Mouse (Mus musculus): ENCODE data around the gene Pdx1.

The Pdx1 gene

GRCm38 (mm10) chr5:147284365-147284764 lies 14.6 kb downstream of the Pdx1 start:
- DNase-seq, result no peak

- DNase-seq, result no peak
Observed at GRCm38 (mm10) chr5:147291764-147292505, 22.2 kb downstream of the Pdx1 start.

GRCm38 (mm10) chr5:147292506-147293120 lies 22.9 kb downstream of the Pdx1 start:
- DNase-seq, result no peak

GRCm38 (mm10) chr5:147293127-147293910 lies 23.6 kb downstream of the Pdx1 start:
- no peak for DNase-seq

GRCm38 (mm10) chr5:147294121-147294520 lies 24.4 kb downstream of the Pdx1 start:
- no peak for DNase-seq

- no peak for DNase-seq
Observed at GRCm38 (mm10) chr5:147297249-147297648, 27.5 kb downstream of the Pdx1 start.

GRCm38 (mm10) chr5:147299255-147300000 lies 29.7 kb downstream of the Pdx1 start:
- DNase-seq, result peak; percentile 84

GRCm38 (mm10) chr5:147300001-147300363 lies 30.2 kb downstream of the Pdx1 start:
- no peak for DNase-seq

- peak; percentile 69 for DNase-seq
Observed at GRCm38 (mm10) chr5:147300917-147301780, 31.4 kb downstream of the Pdx1 start.

GRCm38 (mm10) chr5:147301781-147302070 lies 32.0 kb downstream of the Pdx1 start:
- DNase-seq, result peak; percentile 40

- DNase-seq, result no peak
Observed at GRCm38 (mm10) chr5:147302141-147302540, 32.4 kb downstream of the Pdx1 start.

- DNase-seq, result peak; percentile 59
Observed at GRCm38 (mm10) chr5:147302746-147303400, 33.1 kb downstream of the Pdx1 start.

- no peak for DNase-seq
Observed at GRCm38 (mm10) chr5:147304276-147305155, 34.8 kb downstream of the Pdx1 start.

- DNase-seq, result no peak
Observed at GRCm38 (mm10) chr5:147305166-147305565, 35.4 kb downstream of the Pdx1 start.

GRCm38 (mm10) chr5:147305856-147306637 lies 36.3 kb downstream of the Pdx1 start:
- no peak for DNase-seq

- no peak for DNase-seq
Observed at GRCm38 (mm10) chr5:147306638-147307397, 37.1 kb downstream of the Pdx1 start, which contains the start of gene Cdx2. Cdx2 (minus strand) TSS chr5:147307270.

GRCm38 (mm10) chr5:147307398-147307785 lies 37.6 kb downstream of the Pdx1 start:
- no peak for DNase-seq

- DNase-seq, result no peak
Observed at GRCm38 (mm10) chr5:147308451-147308850, 38.7 kb downstream of the Pdx1 start.

GRCm38 (mm10) chr5:147309786-147310185 lies 40.0 kb downstream of the Pdx1 start:
- DNase-seq, result no peak
